Mouse (Mus musculus) effector memory CD4-positive, alpha-beta T cell, adult 7 months (primary cell): ENCODE data around the gene Mrgprf. TPM values are rescaled to one million over a fixed set of nuclear protein-coding genes. Genes with fewer than 3 reads are reported as not detected.

ENCODE experiments used
- polyA plus RNA-seq: library from polyadenylated mRNA; unstranded; fragments of 100-300 nt; shearing (Covaris generic); gene quantifications from one replicate; pipeline ENCODE4 v1.2.1, GENCODE M21; 2017

Gene Mrgprf
- not detected for polyA plus RNA-seq

DNA sequence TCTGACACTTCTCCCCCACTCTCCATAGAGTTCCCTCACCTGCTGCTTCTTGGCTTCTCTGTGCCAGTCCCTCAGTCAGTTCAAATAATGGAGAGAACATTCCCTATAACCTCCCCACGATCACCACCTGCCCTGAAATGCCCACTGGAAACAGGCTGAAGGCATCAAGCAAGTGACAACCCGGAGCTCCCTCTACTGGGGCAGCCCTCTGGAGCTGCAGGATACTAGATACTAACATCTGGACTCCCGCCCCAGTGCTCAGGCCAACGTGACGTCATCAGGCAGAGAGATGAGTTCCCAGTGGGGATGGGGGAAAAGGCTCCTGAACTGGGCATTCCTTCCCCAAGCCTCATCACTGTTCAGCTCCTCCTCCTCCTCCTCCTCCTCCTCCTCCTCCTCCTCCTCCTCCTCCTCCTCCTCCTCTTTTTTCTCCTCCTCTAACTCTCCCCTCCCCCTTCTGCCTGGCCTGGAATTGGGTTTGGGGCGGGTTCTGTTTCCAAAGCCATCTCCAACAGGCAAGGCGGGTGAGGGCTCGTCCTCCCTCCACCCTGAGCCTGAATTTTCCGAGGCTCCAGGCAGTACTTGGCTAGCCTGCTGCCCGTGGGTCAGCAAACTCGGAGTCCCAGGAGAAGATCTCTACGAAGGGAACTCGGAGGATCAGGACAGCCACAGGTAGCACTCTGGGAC is at the start of gene Mrgprf:
Mrgprf (plus strand) TSS at position 508 of the 687 bp plus-strand sequence.

GRCm38 (mm10) chr7:145283487-145284187 is 17.0 kb upstream of the Mrgprf start, which contains the start of gene Tpcn2:
Gene Tpcn2 (minus strand): TSS chr7:145284011.

GRCm38 (mm10) chr7:145314785-145315411 is 14.3 kb downstream of the Mrgprf start, which contains the start of gene Mrgprd:
Gene Mrgprd (plus strand): TSS chr7:145314835.

Other genes with a start within 250 kb of the Mrgprf start
- gene 1810010D01Rik, start 92.7 kb upstream of the Mrgprf start, polyA plus RNA-seq, result not detected
- 12.5 TPM for gene Tpcn2, start 16.8 kb upstream of the Mrgprf start, polyA plus RNA-seq
- gene Mrgprd, start 14.0 kb downstream of the Mrgprf start, polyA plus RNA-seq, result not detected